Mouse (Mus musculus) cerebellum, adult 2 months (tissue): ENCODE measurements around the gene Med27.

Source experiments
- CTCF ChIP-seq: fragments of 200-500 bp; IDR thresholded peaks from 2 replicates; pipeline ENCODE4 v1.5.1; 2011; ENCODE audit warnings: low read depth, mild to moderate bottlenecking, control low read depth, low read length, moderate library complexity, borderline replicate concordance; ENCODE audit not compliant: insufficient read depth
- POLR2A ChIP-seq: fragments of 200-500 bp; IDR thresholded peaks from 2 replicates; pipeline ENCODE4 v1.6.1; 2011; ENCODE audit warnings: low read length, control low read depth, borderline replicate concordance; ENCODE audit not compliant: insufficient read depth

- TF ChIP-seq CTCF = no peak
- no peak for TF ChIP-seq POLR2A
Observed at GRCm38 (mm10) chr2:29558561-29558960, 211.9 kb downstream of the Med27 start.
